Mouse (Mus musculus): Measurements from ENCODE around the gene Fancc.
"Not testable (repeated sequence)": the region's sequence is repeated elsewhere in the genome, so short reads cannot be mapped to it uniquely, and the experiment has no call there.

Gene Fancc

DNA sequence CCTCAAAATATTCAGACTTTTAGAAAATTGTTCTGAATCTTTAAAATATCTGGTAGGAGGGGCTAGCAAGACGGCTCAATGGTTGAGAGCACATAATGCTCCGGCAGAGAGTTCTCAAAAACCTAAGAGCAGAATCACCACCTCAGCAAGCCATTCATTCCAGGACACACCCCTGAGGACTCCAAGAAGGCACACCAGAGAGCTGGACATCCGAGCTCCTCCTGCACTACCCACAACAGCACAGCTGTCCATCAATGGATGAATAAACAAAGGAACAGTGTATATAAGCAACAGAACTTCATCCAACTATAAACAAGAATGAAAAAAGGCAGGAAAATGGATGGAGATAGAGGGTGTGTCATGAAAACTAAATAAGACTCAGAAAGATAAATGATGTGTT lies 80.3 kb downstream of the Fancc start:
- DNase-seq: no peak

DNA sequence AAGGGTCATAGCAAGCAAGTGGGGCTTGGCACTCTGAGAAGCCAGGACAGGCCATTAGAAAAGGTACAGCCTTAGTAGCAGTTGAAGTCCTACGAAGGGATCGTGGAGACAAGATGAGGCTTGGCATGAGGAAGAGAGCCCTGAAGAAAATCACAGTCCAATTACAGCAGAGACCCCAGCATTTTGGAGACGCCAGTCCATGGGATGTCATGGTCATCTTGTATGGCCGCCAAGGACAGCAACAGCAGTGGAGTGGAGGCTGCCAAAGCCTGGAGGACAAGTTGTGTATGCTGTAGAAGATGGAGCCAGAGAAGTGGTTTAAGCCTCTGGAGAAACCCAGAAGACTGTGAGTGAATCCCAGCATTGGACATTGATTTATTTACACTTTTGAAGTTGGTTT lies 84.4 kb downstream of the Fancc start:
- no peak for DNase-seq

- peak; percentile 30 for DNase-seq
Measured at GRCm38 (mm10) chr13:63411310-63412022, 85.6 kb downstream of the Fancc start.

- DNase-seq: peak; percentile 68
Measured at GRCm38 (mm10) chr13:63410578-63411298, 86.3 kb downstream of the Fancc start.

- DNase-seq: no peak
Measured at GRCm38 (mm10) chr13:63405151-63405550, 91.9 kb downstream of the Fancc start.

- no peak for DNase-seq
Measured at GRCm38 (mm10) chr13:63404657-63405056, 92.4 kb downstream of the Fancc start.

- DNase-seq: no peak
Measured at GRCm38 (mm10) chr13:63402823-63403222, 94.3 kb downstream of the Fancc start.

- no peak for DNase-seq
Measured at GRCm38 (mm10) chr13:63400069-63400468, 97.0 kb downstream of the Fancc start.

DNA sequence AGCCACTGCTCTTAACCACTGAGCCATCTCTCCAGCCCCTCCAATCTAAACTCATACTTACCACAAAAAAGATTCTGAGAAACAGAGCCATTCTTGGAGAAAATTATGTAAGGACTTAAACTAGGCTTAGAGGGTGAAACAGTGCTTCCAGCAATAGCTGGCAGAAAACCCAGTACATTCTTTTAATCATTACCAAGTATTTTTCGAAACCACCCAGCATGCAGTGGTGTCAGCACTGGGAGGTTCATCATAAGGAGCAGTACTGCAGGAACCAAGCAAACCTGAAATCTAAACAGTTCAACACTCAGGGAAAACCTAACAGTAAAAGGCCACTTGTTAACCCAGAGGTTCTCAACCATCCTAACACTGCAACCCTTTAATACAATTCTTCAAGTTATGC lies 99.7 kb downstream of the Fancc start:
- DNase-seq: no peak

DNA sequence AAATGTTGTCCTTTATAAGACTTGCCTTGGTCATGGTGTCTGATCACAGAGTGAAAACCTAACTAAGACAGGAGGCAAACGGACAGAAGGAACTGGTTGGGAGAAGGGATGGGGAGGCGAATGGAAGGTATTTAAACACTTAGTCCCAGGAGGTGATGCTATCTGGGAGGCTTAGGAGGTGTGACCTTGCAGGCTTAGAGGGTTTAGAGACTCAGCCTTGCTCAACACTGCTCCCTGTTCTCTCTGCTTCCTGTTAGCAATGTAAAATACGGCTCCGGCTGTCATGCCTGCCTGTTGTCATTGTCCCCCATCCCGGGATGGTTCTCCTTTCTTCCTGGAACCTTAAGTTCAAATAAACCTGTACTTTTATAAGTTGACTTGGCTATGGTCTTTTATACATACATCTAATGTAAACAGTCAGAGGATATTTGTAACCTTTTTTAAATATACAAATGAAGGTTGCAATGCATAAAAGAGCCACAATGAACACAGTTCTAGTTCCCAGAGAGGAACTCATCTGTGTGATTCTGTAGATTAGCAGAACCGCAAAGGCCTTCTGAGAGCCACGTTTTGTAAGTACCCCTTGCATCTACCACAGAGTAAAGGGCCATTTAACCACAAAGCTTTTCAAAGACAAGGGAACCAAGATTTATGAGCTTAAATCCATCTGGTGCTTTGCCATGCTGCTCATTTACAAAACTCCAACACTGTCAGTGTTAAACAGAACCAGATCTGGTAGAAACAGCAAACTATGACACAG lies 102.6 kb downstream of the Fancc start:
- DNase-seq: no peak

DNA sequence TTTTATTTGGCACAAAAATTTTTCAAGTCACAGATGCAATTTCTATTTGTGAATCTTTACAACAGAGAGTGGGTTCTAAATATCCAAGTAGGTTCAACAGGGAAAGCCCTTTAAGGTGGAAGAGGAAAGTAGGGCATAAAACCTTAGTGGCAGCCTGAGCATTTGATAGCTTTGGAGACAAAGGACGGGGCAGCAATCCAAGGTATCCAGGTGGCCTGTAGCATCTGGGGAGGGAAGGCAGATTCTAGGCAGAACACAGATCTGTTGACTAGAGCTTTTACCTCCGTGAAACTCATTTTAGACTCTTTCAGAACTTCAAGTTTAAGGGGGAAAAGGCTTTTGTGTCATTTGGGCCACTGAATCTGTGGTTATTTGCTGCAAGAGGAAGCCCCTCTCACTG lies 111.8 kb downstream of the Fancc start:
- DNase-seq: no peak

DNA sequence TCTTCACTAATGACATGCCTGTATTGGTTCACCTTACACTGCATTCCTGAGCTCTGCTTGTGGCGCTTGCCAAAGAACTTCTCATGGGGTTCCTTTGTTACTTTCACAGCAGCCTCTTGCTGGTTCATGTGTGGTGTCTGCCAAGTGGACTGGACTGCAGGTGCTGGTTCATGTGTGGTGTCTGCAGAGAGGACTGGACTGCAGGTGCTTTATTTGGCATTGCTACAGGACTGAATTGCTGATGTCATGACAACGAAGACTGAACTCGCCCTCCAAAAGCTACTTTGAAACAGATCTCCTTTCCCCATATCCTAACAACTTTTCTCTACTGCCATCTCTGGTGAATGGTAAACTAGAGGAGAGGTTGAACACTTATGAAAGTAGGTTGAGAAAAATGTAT lies 112.3 kb downstream of the Fancc start:
- DNase-seq: no peak

GRCm38 (mm10) chr13:63382206-63382605 lies 114.9 kb downstream of the Fancc start:
- no peak for DNase-seq

DNA sequence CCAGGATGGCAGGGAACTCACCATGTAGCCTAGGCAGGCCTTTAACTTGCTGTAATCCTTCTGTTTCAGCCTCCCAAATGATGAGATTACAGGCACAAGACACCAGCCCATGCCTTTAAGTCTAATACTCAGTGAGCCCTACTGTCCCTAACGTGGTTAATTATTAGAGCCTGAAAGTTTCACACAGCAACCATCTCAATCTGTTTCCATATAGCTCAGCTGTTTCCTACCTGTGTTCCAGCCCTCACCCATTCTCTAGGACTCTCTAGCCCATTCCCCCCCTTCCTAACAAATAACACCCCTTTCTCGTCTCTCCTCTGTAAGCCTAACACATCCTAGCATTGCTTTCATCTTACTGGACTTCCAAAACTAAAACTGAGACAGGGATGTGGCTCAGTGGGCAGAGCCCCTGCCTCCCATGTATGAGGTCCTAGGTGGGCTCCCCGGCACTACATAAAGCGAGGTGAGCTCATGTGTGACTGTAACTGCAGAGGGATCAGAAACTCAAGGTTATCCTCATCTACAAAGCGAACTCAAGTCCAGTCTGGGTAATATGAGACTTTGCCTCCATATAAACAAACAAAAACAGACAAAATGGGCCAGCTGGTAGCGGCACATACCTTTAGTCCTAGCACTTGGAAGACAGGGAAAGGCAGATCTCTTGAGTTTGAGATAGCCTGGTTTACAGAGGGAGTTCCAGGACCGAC lies 123.5 kb downstream of the Fancc start:
- no peak for DNase-seq

- no peak for DNase-seq
Measured at GRCm38 (mm10) chr13:63361755-63362154, 135.3 kb downstream of the Fancc start.

- DNase-seq: no peak
Measured at GRCm38 (mm10) chr13:63360111-63360885, 136.8 kb downstream of the Fancc start.

DNA sequence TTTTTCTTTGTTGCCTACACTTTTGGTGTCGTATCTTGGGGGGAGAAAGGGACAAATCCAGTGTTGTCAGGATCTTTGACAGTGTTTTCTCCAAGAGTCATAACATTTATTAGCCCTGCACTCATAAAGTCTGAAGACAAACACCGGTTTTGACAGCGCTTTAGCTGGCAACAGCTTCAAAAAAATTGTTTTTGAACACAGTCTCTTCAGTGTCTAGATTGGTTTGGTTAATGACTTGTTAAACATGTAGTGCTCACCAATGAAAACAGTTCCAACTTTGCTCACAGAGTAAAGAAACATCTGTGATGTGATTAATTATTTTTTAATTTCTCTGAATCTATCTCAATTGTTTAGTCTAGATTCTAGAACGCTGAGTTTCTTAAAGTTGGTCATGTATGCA lies 137.7 kb downstream of the Fancc start:
- no peak for DNase-seq

- peak; percentile 21 for DNase-seq
Measured at GRCm38 (mm10) chr13:63356558-63356957, 140.5 kb downstream of the Fancc start.

DNA sequence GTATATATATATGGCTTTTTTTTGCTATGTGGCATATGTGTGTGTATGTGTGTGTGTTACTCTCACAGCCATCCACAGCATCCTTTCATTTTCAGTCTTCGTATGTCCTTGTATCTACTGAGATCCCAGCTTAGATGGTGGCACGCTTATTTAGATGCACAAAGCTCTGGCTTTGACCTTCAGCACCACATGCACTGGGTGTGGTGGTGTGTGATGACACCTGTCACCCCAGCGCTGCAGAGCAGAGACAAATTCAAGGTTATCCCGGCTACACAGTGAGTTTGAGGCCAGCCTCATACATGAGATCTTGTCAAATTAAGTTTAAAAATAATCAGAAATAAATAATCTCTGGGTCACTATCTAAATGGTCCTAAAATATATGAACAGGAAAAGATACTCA lies 141.0 kb downstream of the Fancc start:
- DNase-seq: no peak

- not testable (repeated sequence) for DNase-seq
Measured at GRCm38 (mm10) chr13:63353312-63353711, 143.8 kb downstream of the Fancc start.

DNA sequence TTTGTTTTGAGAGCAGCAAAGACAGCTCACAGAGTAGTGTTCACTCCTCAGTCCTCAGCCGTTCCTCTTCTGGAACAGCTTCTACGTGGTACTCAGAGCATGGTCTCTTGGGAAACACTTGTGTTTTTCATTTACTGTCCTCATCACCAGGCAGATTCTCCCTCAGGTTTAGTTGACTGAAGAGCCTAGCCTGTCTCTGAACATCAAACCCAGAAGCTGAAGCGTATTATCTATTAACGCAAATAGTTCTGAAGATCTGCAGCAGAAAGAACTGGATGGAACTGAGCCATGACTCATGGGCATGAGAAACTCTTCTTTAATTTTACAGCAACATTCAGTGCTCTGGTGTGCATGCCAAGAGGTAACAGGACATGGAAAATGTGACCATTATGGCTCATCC lies 147.0 kb downstream of the Fancc start:
- DNase-seq: no peak

DNA sequence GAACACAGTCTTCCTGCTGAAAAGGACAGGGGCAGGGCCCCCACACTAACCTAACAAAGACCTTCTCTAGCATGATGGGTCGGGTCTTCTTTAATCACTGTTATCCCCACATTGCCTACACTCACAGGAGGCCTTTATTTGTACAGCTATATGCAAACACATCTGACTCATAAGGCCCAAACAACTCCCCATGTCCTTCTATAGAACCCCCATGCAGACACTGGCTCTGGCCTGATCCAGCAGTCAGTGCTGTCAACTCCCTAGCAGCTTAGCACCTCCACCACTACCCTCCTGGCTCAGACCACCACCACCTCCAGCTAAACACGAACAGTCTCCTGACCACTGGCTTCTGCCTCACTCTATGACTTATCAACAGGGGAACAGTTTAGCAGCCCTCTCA lies 149.4 kb downstream of the Fancc start:
- no peak for DNase-seq
